Mouse (Mus musculus) liver, embryonic 18 days (tissue): ENCODE results near the gene Ankmy1. TPM values are rescaled to one million over a fixed set of nuclear protein-coding genes. Genes with fewer than 3 reads are reported as not detected.

ENCODE experiments used
- polyA plus RNA-seq: library from polyadenylated mRNA; depleted of rRNA; stranded (reverse); fragments of >200 nt; gene quantifications from 2 replicates; pipeline ENCODE4 v1.2.3, GENCODE M21; 2012; rRNA removed

Gene Ankmy1
- 0.01 and 0.03 TPM in 2 replicates for polyA plus RNA-seq

GRCm38 (mm10) chr1:92902786-92903185, at the start of gene Ankmy1:
Gene Ankmy1 (minus strand): TSS chr1:92902906.

GRCm38 (mm10) chr1:92950607-92951006, 47.9 kb upstream of the Ankmy1 start, which contains the start of gene Gpr35:
Gene Gpr35 (plus strand): TSS chr1:92950865.

GRCm38 (mm10) chr1:92934182-92934827, 31.6 kb upstream of the Ankmy1 start, which contains the start of gene Capn10:
Gene Capn10 (plus strand): TSS chr1:92934376.

GRCm38 (mm10) chr1:92910239-92910885, 7.7 kb upstream of the Ankmy1 start, which contains the start of gene Rnpepl1:
Gene Rnpepl1 (plus strand): TSS chr1:92910783.

GRCm38 (mm10) chr1:92906779-92907631, 4.3 kb upstream of the Ankmy1 start, which contains the start of gene Dusp28:
Gene Dusp28 (plus strand): TSS chr1:92906981.

GRCm38 (mm10) chr1:92831188-92832001, 71.3 kb downstream of the Ankmy1 start, which contains the start of gene Gpc1:
Gene Gpc1 (plus strand): TSS chr1:92831645.

Other genes starting within 250 kb of the Ankmy1 start
- 1.8 and 2.3 TPM in 2 replicates for gene Gpc1, start 71.3 kb downstream of the Ankmy1 start, polyA plus RNA-seq
- gene Dusp28, start 4.1 kb upstream of the Ankmy1 start, polyA plus RNA-seq = 14.2 and 15.5 TPM in 2 replicates
- gene Rnpepl1, start 7.9 kb upstream of the Ankmy1 start, polyA plus RNA-seq = 13.7 and 15.5 TPM in 2 replicates
- 33.1 and 38.7 TPM in 2 replicates for gene Capn10, start 31.5 kb upstream of the Ankmy1 start, polyA plus RNA-seq
- 0.67 and 0.88 TPM in 2 replicates for gene Gpr35, start 48.0 kb upstream of the Ankmy1 start, polyA plus RNA-seq
- gene Aqp12, start 103.4 kb upstream of the Ankmy1 start, polyA plus RNA-seq = 0.04 TPM in 1 of 2 replicates, not detected in the other
- 0.07 and 0.10 TPM in 2 replicates for gene Kif1a, start 199.0 kb upstream of the Ankmy1 start, polyA plus RNA-seq
- gene Agxt, start 232.3 kb upstream of the Ankmy1 start, polyA plus RNA-seq = 41.9 and 61.0 TPM in 2 replicates